Mouse (Mus musculus): ENCODE data around the gene Nck2. TPM values are rescaled to one million over a fixed set of nuclear protein-coding genes. Genes with fewer than 3 reads are reported as not detected.

Nck2 gene
- total and polyA plus RNA-seq, 3 experiments = 11.7 to 15.3 (median 11.9) TPM

- WGBS = under 1% methylated on average over 81 of the region's 86 CpGs
- Histone ChIP-seq H3K27ac (peak overlapping the region; percentile 85), H3K36me3 (ENCODE audit: control insufficient read depth, insufficient read depth, low read length) (peaks cover 10% of the 10 kb centered on the region), H3K27me3 (ENCODE audit: control insufficient read depth, insufficient read depth, low read length) (no peaks in the 10 kb centered on the region), H3K79me2 (replicated peaks; ENCODE audit: control insufficient read depth, insufficient read depth, low read length) (peaks cover 7% of the 10 kb centered on the region), H3K9ac (ENCODE audit: low read depth, low read length) (peak overlapping the region; percentile 96), H3K4me1 (ENCODE audit: control insufficient read depth, insufficient read depth, low read length) (peaks cover 8% of the 10 kb centered on the region), H3K4me3 (peak overlapping the region; percentile 91)
- intact Hi-C loops (cut with DNase I) = loop anchor here (2.0 to 10.0 kb wide), 6 partner anchors 33 to 379 kb away; partner anchors contain the start of genes AI597479, Tgfbrap1 and Uxs1
- peak; percentile 91 for DNase-seq
- TF ChIP-seq POLR2A (IDR thresholded peaks at IDR 0.05; ENCODE audit: insufficient read depth, low read depth, low read length) (no peak; the same call in 1 of the 2 replicates), CTCF (IDR thresholded peaks at IDR 0.05) (peak; percentile 56)
These were observed 1.1 kb downstream of the Nck2 start for GRCm38 (mm10) chr1:43445170-43446088.

- peaks cover 11% of the 10 kb centered on the region for H3K79me2 ChIP-seq (replicated peaks; ENCODE audit: control insufficient read depth, insufficient read depth, low read length)
- peak overlapping the region; percentile 85 for H3K27ac ChIP-seq
- intact Hi-C loops (cut with DNase I) = loop anchor here (2.0 to 10.0 kb wide), 5 partner anchors 56 to 379 kb away; partner anchors contain the start of genes AI597479, Tgfbrap1 and Uxs1
- peaks cover 14% of the 10 kb centered on the region for H3K4me1 ChIP-seq (ENCODE audit: control insufficient read depth, insufficient read depth, low read length)
- H3K4me3 ChIP-seq = peak overlapping the region; percentile 91
- peak overlapping the region; percentile 94 for H3K9ac ChIP-seq (ENCODE audit: low read depth, low read length)
- H3K36me3 ChIP-seq (ENCODE audit: control insufficient read depth, insufficient read depth, low read length) = peaks cover 10% of the 10 kb centered on the region
- WGBS = under 1% methylated on average over 39 of the region's 44 CpGs
- no peaks in the 10 kb centered on the region for H3K27me3 ChIP-seq (ENCODE audit: control insufficient read depth, insufficient read depth, low read length)
- TF ChIP-seq POLR2A (IDR thresholded peaks at IDR 0.05; ENCODE audit: insufficient read depth, low read depth, low read length) (no peak), CTCF (IDR thresholded peaks at IDR 0.05) (peak; percentile 14; the same call in 1 of the 2 replicates), EP300 (IDR thresholded peaks at IDR 0.05; ENCODE audit: insufficient read depth, low read depth, low read length) (0 out of 2 replicates have a peak, but pooled peaks have one; percentile 5)
- peak; percentile 77 to 78 for DNase-seq
These were observed 1.7 kb downstream of the Nck2 start for GRCm38 (mm10) chr1:43446089-43446533.

- H3K27me3 ChIP-seq (ENCODE audit: control insufficient read depth, insufficient read depth, low read length) = no peaks in the 10 kb centered on the region
- peak; percentile 63 to 65 for DNase-seq
- intact Hi-C loops (cut with DNase I) = loop anchor here (2.0 to 10.0 kb wide), 5 partner anchors 55 to 378 kb away; partner anchors contain the start of genes AI597479, Tgfbrap1 and Uxs1
- peak overlapping the region; percentile 91 for H3K4me3 ChIP-seq
- WGBS = 12% methylated on average over 16 of the region's 16 CpGs
- TF ChIP-seq POLR2A (IDR thresholded peaks at IDR 0.05; ENCODE audit: insufficient read depth, low read depth, low read length) = no peak
- TF ChIP-seq CTCF (IDR thresholded peaks at IDR 0.05) = no peak
- TF ChIP-seq EP300 (IDR thresholded peaks at IDR 0.05; ENCODE audit: insufficient read depth, low read depth, low read length) = no peak
- H3K79me2 ChIP-seq (replicated peaks; ENCODE audit: control insufficient read depth, insufficient read depth, low read length) = peaks cover 13% of the 10 kb centered on the region
- H3K27ac ChIP-seq = peak overlapping the region; percentile 85
- H3K9ac ChIP-seq (ENCODE audit: low read depth, low read length) = peak overlapping the region; percentile 94
- peaks cover 14% of the 10 kb centered on the region for H3K4me1 ChIP-seq (ENCODE audit: control insufficient read depth, insufficient read depth, low read length)
- H3K36me3 ChIP-seq (ENCODE audit: control insufficient read depth, insufficient read depth, low read length) = peaks cover 10% of the 10 kb centered on the region
These were observed 2.6 kb downstream of the Nck2 start for GRCm38 (mm10) chr1:43446731-43447601.

GRCm38 (mm10) chr1:43447602-43448287, 3.4 kb downstream of the Nck2 start:
- WGBS = 38% methylated on average over 9 of the region's 9 CpGs
- Histone ChIP-seq H3K79me2 (replicated peaks; ENCODE audit: control insufficient read depth, insufficient read depth, low read length) (peaks cover 15% of the 10 kb centered on the region), H3K4me1 (ENCODE audit: control insufficient read depth, insufficient read depth, low read length) (peaks cover 14% of the 10 kb centered on the region), H3K4me3 (peak overlapping the region; percentile 91), H3K36me3 (ENCODE audit: control insufficient read depth, insufficient read depth, low read length) (peaks cover 10% of the 10 kb centered on the region), H3K27ac (no peak overlapping the region), H3K9ac (ENCODE audit: low read depth, low read length) (peak overlapping the region; percentile 44), H3K27me3 (ENCODE audit: control insufficient read depth, insufficient read depth, low read length) (no peaks in the 10 kb centered on the region)
- no peak for DNase-seq
- TF ChIP-seq CTCF (IDR thresholded peaks at IDR 0.05) (no peak), EP300 (IDR thresholded peaks at IDR 0.05; ENCODE audit: insufficient read depth, low read depth, low read length) (no peak), POLR2A (IDR thresholded peaks at IDR 0.05; ENCODE audit: insufficient read depth, low read depth, low read length) (no peak)
- intact Hi-C loops (cut with DNase I) = loop anchor here (2.0 to 10.0 kb wide), 5 partner anchors 55 to 377 kb away; partner anchors contain the start of genes AI597479, Tgfbrap1 and Uxs1

GRCm38 (mm10) chr1:43450811-43451210, 6.4 kb downstream of the Nck2 start:
- Histone ChIP-seq H3K27me3 (ENCODE audit: control insufficient read depth, insufficient read depth, low read length) (no peaks in the 10 kb centered on the region), H3K9ac (ENCODE audit: low read depth, low read length) (no peak overlapping the region), H3K4me1 (ENCODE audit: control insufficient read depth, insufficient read depth, low read length) (peaks cover 15% of the 10 kb centered on the region), H3K27ac (no peak overlapping the region), H3K79me2 (replicated peaks; ENCODE audit: control insufficient read depth, insufficient read depth, low read length) (peaks cover 20% of the 10 kb centered on the region), H3K4me3 (no peak overlapping the region), H3K36me3 (ENCODE audit: control insufficient read depth, insufficient read depth, low read length) (peaks cover 10% of the 10 kb centered on the region)
- no peak for TF ChIP-seq CTCF (IDR thresholded peaks at IDR 0.05)
- no peak for TF ChIP-seq POLR2A (IDR thresholded peaks at IDR 0.05; ENCODE audit: insufficient read depth, low read depth, low read length)
- TF ChIP-seq EP300 (IDR thresholded peaks at IDR 0.05; ENCODE audit: insufficient read depth, low read depth, low read length) = no peak
- intact Hi-C loops (cut with DNase I) = no loop called here
- no peak for DNase-seq
- 50% methylated on average over 1 of the region's 1 CpGs for WGBS

All from heart, adult 2 months (tissue).